Mouse (Mus musculus): ENCODE measurements at regions not wholly inside any gene's neighbourhood (a gene's known extent, or its start where the extent isn't known, plus 50 kb on each side); places are given as distances from the start of the nearest gene placed in this dataset.
"Not testable (repeated sequence)": the region's sequence is repeated elsewhere in the genome, so short reads cannot be mapped to it uniquely, and the experiment has no call there.

DNA sequence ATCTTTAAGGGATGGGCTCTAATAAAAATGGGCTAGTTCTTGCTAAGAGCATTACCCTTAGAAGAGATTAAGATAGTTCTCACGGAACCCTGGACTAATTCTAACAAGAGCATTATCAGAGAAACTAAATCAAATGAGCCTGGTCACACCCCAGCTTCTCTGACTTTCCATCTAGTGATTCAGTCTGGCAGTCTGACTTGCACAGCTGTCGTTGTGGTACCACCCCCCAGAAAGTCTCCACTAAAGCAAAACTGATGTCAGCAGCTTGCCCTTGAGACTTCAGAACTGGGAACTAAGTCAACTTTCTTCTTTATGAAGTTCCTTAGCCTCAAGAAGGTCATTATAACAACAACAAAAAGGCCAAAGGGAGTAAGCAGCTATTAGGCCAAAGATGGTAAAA is 126.5 kb upstream of the Max start:
- Histone ChIP-seq H3K27ac (replicated peaks; ENCODE audit: low read depth, low read length) (no peak overlapping the region), H3K4me3 (ENCODE audit: insufficient read depth, low read depth, low read length) (no peak overlapping the region), H3K4me1 (ENCODE audit: control insufficient read depth, insufficient read depth, insufficient read length, low read length) (peaks cover 5% of the 10 kb centered on the region; the same call in 1 of the 2 replicates)

DNA sequence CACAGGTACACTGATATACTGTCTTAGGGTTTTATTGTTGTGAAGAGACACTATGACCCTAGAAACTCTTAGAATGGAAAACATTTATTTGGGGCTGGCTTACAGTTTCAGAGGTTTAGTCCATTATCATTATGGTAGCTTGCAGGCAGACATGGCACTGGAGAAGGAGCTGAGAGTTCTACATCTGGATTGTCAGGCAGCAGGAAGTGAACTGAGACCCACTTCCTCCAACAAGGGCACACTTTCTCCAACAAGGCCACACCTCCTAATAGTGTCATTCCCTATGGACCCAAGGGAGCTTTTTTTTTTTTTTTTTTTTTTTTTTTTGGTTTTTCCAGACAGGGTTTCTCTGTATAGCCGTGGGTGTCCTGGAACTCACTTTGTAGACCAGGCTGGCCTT is 124.9 kb upstream of the Max start:
- not testable (repeated sequence) for H3K4me3 ChIP-seq (ENCODE audit: insufficient read depth, low read depth, low read length); H3K27ac ChIP-seq (replicated peaks; ENCODE audit: low read depth, low read length); H3K4me1 ChIP-seq (ENCODE audit: control insufficient read depth, insufficient read depth, insufficient read length, low read length)

DNA sequence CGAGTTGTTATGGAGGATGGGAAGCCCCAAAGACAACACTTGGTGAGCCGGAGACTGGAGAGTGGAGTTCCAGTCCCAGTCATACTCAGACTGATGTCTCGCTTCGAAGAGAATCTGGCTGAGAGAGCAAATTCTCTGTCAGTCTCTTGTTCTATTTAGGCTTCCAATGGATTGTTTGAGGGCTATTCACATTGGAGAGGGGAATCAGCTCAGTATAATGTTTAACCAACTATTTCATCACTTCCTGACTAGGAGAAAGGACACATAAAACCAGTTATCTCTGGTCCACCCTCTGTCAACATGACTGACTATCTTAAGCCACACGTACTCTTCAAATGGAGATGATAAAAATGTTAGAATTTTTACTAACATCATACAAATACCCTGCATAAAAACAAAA is 123.9 kb upstream of the Max start:
- H3K4me1 ChIP-seq (ENCODE audit: control insufficient read depth, insufficient read depth, insufficient read length, low read length), result no peaks in the 10 kb centered on the region
- H3K4me3 ChIP-seq (ENCODE audit: insufficient read depth, low read depth, low read length), result no peak overlapping the region
- no peak overlapping the region for H3K27ac ChIP-seq (replicated peaks; ENCODE audit: low read depth, low read length)

DNA sequence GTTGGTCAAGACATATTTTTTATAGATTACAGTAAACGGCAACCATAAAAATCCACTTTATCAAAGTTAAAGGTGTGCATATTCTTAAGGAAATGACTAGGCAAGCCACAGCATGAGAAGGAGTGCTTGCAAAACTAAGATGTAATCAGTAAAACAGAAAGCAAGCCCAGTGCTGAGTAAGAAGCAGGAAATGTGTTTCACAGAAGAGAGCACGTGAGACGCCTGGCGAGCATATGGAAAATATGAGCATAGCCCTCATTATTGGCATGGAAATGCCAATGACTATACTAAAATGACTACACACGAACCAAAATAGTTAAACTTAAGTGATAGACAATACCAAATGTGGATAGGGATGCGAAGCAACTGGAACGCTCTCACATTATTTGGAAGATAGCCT is 123.2 kb upstream of the Max start:
- H3K4me1 ChIP-seq (ENCODE audit: control insufficient read depth, insufficient read depth, insufficient read length, low read length), result no peaks in the 10 kb centered on the region
- no peak overlapping the region for H3K27ac ChIP-seq (replicated peaks; ENCODE audit: low read depth, low read length)
- no peak overlapping the region for H3K4me3 ChIP-seq (ENCODE audit: insufficient read depth, low read depth, low read length)

DNA sequence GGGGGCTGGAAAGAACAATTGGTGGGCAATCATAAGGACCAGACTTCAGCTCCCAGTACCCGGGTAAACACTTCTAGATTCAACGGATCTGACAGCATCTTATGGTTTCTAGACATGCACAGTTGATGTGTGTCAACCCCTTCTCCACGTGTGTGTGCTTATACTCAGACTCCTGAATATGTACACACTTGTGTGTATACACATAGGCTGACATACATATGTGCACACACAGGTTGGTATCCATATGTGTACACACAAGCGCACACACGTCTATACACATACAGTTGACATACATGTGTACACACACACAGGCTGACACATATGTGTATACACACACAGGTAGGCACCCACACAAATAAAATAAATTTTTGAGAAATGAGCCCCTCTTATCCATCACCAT is 122.7 kb upstream of the Max start:
- Histone ChIP-seq H3K4me1 (ENCODE audit: control insufficient read depth, insufficient read depth, insufficient read length, low read length) (no peaks in the 10 kb centered on the region), H3K4me3 (ENCODE audit: insufficient read depth, low read depth, low read length) (no peak overlapping the region), H3K27ac (replicated peaks; ENCODE audit: low read depth, low read length) (no peak overlapping the region)

DNA sequence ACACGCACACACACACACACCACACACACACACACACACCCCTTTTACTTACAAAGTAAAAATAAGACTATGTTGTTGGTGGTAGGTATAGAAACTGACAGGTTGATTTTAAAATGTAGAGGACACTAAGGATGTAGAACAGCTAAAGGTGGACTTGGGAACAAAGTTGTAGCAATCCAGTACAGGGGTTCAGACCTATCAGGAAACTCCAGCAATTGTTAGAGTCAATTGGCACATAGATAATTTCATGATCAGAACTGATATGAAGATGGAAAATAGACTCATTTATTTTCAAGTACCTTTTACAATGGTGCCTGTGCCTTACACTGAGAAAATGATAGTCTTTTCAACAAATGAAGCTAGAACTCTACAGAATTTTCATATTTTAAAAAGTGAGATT is 122.3 kb upstream of the Max start:
- Histone ChIP-seq H3K4me3 (ENCODE audit: insufficient read depth, low read depth, low read length) (no peak overlapping the region), H3K4me1 (ENCODE audit: control insufficient read depth, insufficient read depth, insufficient read length, low read length) (no peaks in the 10 kb centered on the region), H3K27ac (replicated peaks; ENCODE audit: low read depth, low read length) (no peak overlapping the region)

DNA sequence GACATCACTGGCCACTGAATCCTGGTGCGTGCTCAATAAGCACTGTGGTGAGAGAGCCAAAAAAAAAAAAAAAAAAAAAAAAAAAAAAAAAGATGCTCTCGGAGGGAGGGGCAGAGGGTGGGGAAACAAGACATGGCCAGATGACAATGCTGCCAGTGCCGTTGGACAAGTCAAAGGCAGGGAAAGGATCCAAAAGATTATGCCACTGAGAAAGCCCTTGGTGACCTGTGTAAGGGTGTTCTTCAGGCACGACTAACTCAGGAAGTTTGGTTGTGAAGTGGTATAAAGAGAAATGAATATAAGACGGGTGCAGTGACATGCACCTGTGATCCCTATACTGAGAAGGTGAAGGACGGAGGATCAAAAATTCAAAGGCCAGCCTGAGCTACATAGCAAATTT is 121.8 kb upstream of the Max start:
- no peak overlapping the region for H3K4me3 ChIP-seq (ENCODE audit: insufficient read depth, low read depth, low read length)
- H3K27ac ChIP-seq (replicated peaks; ENCODE audit: low read depth, low read length), result no peak overlapping the region
- no peaks in the 10 kb centered on the region for H3K4me1 ChIP-seq (ENCODE audit: control insufficient read depth, insufficient read depth, insufficient read length, low read length)

DNA sequence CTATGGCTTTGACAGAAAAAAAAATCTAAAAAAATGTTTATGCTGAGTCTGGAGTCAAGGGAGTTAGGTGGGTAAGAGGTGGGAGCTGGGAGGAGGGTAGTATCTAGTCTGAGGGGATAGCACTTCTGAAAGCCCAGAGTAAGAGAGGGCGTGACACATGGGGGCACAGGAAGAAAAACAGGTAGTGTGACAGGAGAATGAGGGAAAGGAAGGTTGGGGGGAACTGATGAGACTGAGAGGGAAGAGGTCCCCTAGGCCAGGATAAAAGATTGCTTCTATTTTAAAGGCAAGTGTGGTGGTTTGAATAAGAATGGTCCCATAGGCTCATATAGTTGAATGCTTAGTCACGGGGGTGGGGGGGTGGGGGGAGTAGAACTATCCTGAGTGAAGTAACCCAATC is 119.8 kb upstream of the Max start:
- Histone ChIP-seq H3K4me1 (ENCODE audit: control insufficient read depth, insufficient read depth, insufficient read length, low read length) (no peaks in the 10 kb centered on the region), H3K27ac (replicated peaks; ENCODE audit: low read depth, low read length) (no peak overlapping the region), H3K4me3 (ENCODE audit: insufficient read depth, low read depth, low read length) (no peak overlapping the region)

DNA sequence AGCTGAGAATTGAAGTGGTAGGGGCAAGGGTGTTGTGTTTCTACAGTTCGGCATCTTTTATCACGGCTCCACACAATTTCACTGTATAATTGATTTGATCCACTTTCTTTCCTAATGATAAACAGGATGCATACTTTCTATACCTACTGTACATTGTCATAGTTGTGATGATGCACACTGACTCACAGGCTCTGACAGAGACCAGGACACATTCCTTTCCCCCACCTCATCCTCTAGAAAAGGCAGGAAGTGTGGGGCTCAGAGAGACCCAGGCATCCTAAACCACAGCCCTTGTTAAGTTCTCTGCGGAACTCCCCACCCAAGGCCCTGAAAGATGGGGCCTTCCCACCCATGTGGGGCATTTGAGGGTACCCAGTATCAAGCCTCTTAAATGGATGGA is 117.5 kb upstream of the Max start:
- Histone ChIP-seq H3K27ac (replicated peaks; ENCODE audit: low read depth, low read length) (no peak overlapping the region), H3K4me3 (ENCODE audit: insufficient read depth, low read depth, low read length) (no peak overlapping the region), H3K4me1 (ENCODE audit: control insufficient read depth, insufficient read depth, insufficient read length, low read length) (no peaks in the 10 kb centered on the region)

DNA sequence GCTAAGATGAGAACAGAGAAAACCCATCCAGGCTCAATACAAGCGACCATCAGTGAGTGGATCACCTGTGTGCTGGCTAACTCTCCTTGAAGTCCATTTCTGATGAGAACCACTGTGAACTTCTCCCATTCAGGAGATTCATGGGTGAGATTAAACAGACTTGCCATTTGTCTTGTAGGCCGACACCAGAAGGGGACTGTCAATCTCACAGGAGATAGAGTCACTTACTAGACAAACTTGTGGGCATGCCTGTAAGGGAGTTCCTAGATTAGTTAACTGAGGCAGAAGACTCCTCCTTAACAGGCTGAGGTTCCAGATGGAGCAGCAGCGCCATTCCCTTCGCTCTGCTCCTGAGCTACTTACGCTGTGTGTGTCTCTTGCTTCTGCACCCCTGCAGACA is 114.7 kb upstream of the Max start:
- Histone ChIP-seq H3K4me3 (ENCODE audit: insufficient read depth, low read depth, low read length) (no peak overlapping the region), H3K4me1 (ENCODE audit: control insufficient read depth, insufficient read depth, insufficient read length, low read length) (no peaks in the 10 kb centered on the region), H3K27ac (replicated peaks; ENCODE audit: low read depth, low read length) (no peak overlapping the region)

DNA sequence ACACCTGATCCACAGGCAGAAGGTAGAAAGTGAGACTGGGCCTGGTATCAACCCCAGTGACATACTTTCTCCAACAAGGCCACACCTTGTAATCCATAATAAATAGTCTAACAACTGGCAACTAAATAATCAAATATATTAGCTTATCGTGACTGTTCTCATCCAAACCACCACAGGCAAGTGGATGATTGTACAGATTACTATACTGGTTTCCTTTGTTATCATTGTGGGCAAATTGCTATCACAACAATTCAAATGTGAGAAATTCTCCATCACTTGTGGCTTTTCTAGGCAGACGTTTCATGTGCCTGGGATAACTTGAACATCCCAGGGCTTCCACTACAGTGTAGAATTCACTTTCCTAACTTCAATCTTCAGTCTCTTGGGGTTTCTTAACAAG is 112.6 kb upstream of the Max start:
- no peak overlapping the region for H3K27ac ChIP-seq (replicated peaks; ENCODE audit: low read depth, low read length)
- H3K4me3 ChIP-seq (ENCODE audit: insufficient read depth, low read depth, low read length), result no peak overlapping the region
- H3K4me1 ChIP-seq (ENCODE audit: control insufficient read depth, insufficient read depth, insufficient read length, low read length), result no peaks in the 10 kb centered on the region

DNA sequence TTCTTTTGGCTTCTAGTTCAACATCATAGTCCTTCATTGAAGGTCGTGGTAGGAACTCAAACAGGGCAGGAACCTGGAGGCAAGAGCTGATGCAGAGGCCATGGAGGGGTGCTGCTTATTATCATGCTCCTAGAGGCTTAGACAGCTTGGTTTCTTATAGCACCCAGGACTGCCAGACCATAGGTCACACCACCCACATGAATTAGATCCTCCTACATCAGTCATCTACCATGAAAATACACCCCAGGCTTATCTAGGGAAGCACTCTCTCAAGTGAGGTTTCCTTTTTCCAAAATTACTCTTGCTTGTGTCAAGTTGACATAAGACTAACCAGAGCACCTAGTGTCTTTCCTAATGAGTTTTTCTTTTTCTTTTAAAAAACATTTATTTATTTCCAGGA is 109.7 kb upstream of the Max start:
- Histone ChIP-seq H3K4me1 (ENCODE audit: control insufficient read depth, insufficient read depth, insufficient read length, low read length) (no peaks in the 10 kb centered on the region), H3K27ac (replicated peaks; ENCODE audit: low read depth, low read length) (no peak overlapping the region), H3K4me3 (ENCODE audit: insufficient read depth, low read depth, low read length) (no peak overlapping the region)

DNA sequence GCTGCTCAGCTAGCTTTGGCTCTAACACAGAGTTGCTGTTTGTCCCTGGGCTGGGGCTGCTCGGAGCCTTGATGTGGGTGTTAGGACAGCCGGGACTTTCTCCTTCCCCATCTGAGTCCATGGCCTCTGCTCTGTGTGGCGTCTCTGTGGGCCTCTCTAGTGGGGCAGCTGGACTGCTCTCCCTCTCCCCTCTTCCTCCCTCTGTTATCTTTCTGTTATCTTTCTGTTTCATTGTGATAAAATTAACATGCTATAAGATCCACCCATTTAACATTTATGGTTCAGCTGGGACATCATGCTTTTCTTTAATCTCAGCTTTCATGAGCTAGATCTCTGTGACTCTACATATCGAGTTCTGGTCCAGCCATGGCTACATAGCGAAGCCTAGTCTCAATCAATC is 105.9 kb upstream of the Max start:
- H3K27ac ChIP-seq (replicated peaks; ENCODE audit: low read depth, low read length), result no peak overlapping the region
- H3K4me3 ChIP-seq (ENCODE audit: insufficient read depth, low read depth, low read length), result no peak overlapping the region
- H3K4me1 ChIP-seq (ENCODE audit: control insufficient read depth, insufficient read depth, insufficient read length, low read length), result no peaks in the 10 kb centered on the region

DNA sequence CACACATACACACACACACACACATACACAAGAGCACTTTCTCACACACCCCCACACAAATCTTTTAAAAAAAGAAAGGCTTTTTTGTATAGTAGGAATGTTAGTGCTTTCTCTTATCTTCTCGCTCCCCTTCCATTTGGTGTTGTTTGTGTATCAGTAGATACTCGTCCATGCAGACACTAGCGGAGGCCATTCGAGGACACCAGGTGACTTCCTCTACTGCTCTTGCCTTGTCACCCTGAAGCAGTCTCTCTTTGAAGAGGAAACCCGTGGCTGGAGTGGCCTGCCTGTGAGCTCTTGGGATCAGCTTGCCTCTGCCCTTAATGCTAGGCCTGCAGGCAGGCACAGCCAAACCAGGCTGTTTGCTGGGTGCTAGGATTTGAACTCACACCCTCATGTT is 105.1 kb upstream of the Max start:
- H3K4me1 ChIP-seq (ENCODE audit: control insufficient read depth, insufficient read depth, insufficient read length, low read length), result no peaks in the 10 kb centered on the region

DNA sequence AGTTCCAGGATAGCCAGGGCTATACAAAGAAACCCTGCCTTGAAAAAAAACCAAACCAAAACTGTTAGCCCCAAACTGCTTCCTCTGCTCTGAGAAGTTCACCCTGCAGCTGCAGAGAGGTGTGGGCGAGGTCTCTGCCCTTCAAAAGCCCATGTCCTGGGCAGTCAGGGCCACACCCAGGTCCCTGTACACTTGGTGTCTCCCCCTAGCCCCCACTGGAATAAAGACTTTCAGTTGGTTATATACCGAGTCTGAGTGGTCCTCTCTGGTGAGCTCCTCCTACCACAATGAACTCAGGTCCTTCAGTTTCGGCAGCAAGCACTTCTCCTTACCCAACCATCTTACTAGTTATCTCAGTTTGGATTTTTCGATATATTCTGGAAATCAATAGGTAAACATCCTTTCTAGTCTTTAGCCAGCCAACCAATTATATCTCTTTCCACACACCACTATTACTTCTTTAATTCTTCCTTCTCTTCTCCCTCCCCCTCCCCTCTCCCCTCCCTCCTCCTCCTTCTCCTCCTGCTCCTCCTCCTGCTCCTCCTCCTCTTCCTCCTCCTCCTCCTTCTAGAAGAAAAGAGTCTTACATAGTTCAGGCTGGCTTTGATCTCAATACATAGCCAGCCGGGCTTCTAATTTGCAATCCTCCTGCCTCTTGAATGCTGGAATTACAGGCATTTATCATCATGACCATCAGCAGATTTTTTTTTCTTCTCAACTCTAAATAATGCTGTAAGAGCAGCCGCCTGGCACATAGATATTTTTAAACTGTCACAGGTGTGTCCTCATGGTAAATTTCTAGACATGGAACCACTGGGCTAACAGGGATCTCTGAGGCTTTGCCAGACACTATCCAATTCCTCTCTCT is 103.9 kb upstream of the Max start:
- H3K27ac ChIP-seq (replicated peaks; ENCODE audit: low read depth, low read length), result no peak overlapping the region
- H3K4me1 ChIP-seq (ENCODE audit: control insufficient read depth, insufficient read depth, insufficient read length, low read length), result no peaks in the 10 kb centered on the region
- H3K4me3 ChIP-seq (ENCODE audit: insufficient read depth, low read depth, low read length), result no peak overlapping the region

More for the DNA sequence above, 105.1 kb upstream of the Max start:
- Histone ChIP-seq H3K27ac (replicated peaks; ENCODE audit: low read depth, low read length) (no peak overlapping the region), H3K4me3 (ENCODE audit: insufficient read depth, low read depth, low read length) (no peak overlapping the region)

DNA sequence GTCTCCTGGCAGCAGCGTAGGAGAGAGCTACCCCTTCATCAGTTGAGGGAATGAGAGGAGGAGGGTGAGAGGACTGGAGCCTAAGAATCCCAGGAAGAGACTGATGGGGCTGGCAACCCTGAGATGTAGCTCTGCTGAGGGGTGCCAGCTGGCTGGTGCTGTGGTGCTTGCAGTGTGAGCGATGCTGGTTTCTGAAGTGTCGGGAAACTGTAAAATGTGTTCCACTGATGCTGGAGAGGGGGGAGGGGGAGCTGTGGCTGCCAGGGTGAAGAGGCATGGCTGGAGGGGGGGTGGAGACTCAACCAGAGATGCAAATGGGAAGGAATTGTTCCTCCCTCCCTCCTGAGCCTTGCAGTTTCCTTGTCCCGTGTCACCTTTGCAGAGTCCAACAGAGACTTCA is 102.0 kb upstream of the Max start:
- Histone ChIP-seq H3K4me1 (ENCODE audit: control insufficient read depth, insufficient read depth, insufficient read length, low read length) (peaks cover 4% of the 10 kb centered on the region; the same call in 1 of the 2 replicates), H3K27ac (replicated peaks; ENCODE audit: low read depth, low read length) (no peak overlapping the region), H3K4me3 (ENCODE audit: insufficient read depth, low read depth, low read length) (no peak overlapping the region)

DNA sequence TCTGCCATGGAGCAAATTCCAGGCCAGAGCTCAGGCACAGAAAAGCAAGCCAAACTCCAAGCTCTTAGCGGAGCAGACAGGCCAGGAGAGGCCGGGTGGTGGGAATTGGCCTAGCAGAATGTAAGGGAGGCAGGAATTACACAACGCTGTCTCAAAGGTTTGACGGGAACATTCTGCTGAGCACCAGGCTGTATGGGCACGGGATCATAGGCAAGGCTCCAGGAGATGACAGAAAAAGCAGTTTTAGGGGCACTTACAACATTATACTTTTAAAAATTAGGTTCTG is 99.5 kb upstream of the Max start:
- Histone ChIP-seq H3K27ac (replicated peaks; ENCODE audit: low read depth, low read length) (peak overlapping the region; percentile 97), H3K4me3 (ENCODE audit: insufficient read depth, low read depth, low read length) (no peak overlapping the region), H3K4me1 (ENCODE audit: control insufficient read depth, insufficient read depth, insufficient read length, low read length) (peaks cover 9% of the 10 kb centered on the region)

All from brown adipose tissue, adult 24 weeks (tissue).